In the genomic region with DNA sequence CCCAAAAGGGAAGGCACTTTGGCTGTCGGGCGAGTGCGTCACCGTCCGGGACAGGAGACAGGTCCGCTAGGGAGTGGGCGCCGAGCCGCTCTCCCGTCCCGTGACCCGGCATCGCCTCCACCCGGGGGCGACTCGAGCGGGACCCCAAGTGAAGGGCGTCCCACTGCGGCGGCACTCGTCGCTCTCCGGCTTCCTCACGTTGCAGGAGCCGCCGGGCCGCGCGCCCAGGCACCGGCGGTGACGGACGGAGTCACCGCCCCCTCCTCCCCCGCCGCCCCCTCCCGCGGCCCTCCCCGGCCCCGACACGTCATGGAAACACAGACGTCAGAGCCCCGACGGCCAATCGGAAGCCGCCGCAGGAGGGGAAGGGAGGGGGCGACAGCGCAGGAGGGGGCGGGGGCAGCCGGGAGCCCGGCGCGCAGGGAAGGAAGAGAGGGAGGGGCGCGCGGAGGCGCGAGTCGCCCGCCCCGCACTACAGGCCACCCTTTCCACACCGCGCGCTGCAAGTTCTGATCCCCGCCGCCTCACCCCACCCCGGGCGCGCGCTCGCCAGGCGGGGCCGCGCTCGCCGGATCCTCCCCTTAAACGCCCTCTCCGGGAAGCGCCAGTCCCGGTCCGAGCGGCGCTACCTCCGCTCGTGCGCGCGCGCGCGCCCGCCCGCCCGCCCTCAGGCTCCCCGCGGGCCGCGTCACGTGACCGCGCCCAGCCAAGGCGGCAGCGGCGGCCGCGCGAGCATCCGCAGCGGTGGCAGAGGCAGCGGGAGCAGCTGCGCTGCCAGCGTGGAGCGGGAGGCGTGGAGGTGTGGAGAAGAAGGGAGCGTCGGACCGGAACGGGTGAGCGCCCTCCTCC, we compare ENCODE assay signal across 8 mouse cellular contexts. TPM values are rescaled to one million over a fixed set of nuclear protein-coding genes. Genes with fewer than 3 reads are reported as not detected.
DNase-seq lines count a peak whose midpoint lies in the region; ATAC-seq and TF ChIP-seq lines count a peak whose summit lies in the region.

Atp2b1 (plus strand) TSS at position 446 of the 849 bp plus-strand sequence.

- no peak for TF ChIP-seq CTCF in bone marrow, adult 2 months (IDR thresholded peaks at IDR 0.05; ENCODE audit: control insufficient read depth, insufficient read depth, low read length)

- peak within 1 kb of the TSS; percentile 90 for H3K9ac ChIP-seq in embryonic facial prominence, embryonic 15.5 days
- H3K9ac ChIP-seq in kidney, embryonic 14.5 days (ENCODE audit: low read depth, low read length) = peak within 1 kb of the TSS; percentile 94
- peak within 1 kb of the TSS; percentile 78 for H3K9ac ChIP-seq in limb, embryonic 15.5 days

- peak within 1 kb of the TSS; percentile 87 for H3K4me2 ChIP-seq in embryonic facial prominence, embryonic 15.5 days (replicated peaks)
- peak within 1 kb of the TSS; percentile 81 for H3K4me2 ChIP-seq in kidney, embryonic 14.5 days (replicated peaks; ENCODE audit: low read depth, low read length)
- H3K4me2 ChIP-seq in limb, embryonic 15.5 days = peak within 1 kb of the TSS; percentile 84

- peak; percentile 74; the same call in 1 of the 2 replicates for TF ChIP-seq POLR2A in bone marrow, adult 2 months (IDR thresholded peaks at IDR 0.05; ENCODE audit: borderline replicate concordance, control insufficient read depth, low read depth, low read length)

- no peaks in the 10 kb centered on the region for H3K27me3 ChIP-seq in embryonic facial prominence, embryonic 15.5 days
- H3K27me3 ChIP-seq in kidney, embryonic 14.5 days (ENCODE audit: control insufficient read depth, insufficient read depth, low read length) = no peaks in the 10 kb centered on the region
- no peaks in the 10 kb centered on the region for H3K27me3 ChIP-seq in limb, embryonic 15.5 days

- H3K4me1 ChIP-seq in bone marrow, adult 2 months (ENCODE audit: control insufficient read depth, insufficient read depth, low read length) = no peaks in the 10 kb centered on the region; the same call in 1 of the 2 replicates
- peaks cover 13% of the 10 kb centered on the region for H3K4me1 ChIP-seq in embryonic facial prominence, embryonic 15.5 days
- 0 out of 2 replicates have a peak, but pooled peaks cover 3% of the 10 kb centered on the region for H3K4me1 ChIP-seq in kidney, embryonic 14.5 days (ENCODE audit: control insufficient read depth, insufficient read depth, low read length)
- H3K4me1 ChIP-seq in limb, embryonic 15.5 days = peaks cover 7% of the 10 kb centered on the region; the same call in 1 of the 2 replicates

- peak; percentile 97 for ATAC-seq in embryonic facial prominence, embryonic 15.5 days (ENCODE audit: insufficient number of reproducible peaks, low FRiP score, low TSS enrichment, low read depth)
- peak; percentile 96 for ATAC-seq in kidney, embryonic 14.5 days (ENCODE audit: low FRiP score, low TSS enrichment)
- ATAC-seq in limb, embryonic 15.5 days (ENCODE audit: insufficient number of reproducible peaks, low FRiP score, low TSS enrichment, low read depth) = peak; percentile 95

- H3K36me3 ChIP-seq in embryonic facial prominence, embryonic 15.5 days = no peaks in the 10 kb centered on the region
- H3K36me3 ChIP-seq in kidney, embryonic 14.5 days (ENCODE audit: control insufficient read depth, insufficient read depth, low read length) = no peaks in the 10 kb centered on the region
- no peaks in the 10 kb centered on the region for H3K36me3 ChIP-seq in limb, embryonic 15.5 days

- no peaks in the 10 kb centered on the region for H3K9me3 ChIP-seq in embryonic facial prominence, embryonic 15.5 days (replicated peaks)
- H3K9me3 ChIP-seq in kidney, embryonic 14.5 days (ENCODE audit: control insufficient read depth, low read length) = no peaks in the 10 kb centered on the region
- H3K9me3 ChIP-seq in limb, embryonic 15.5 days = no peaks in the 10 kb centered on the region

- H3K4me3 ChIP-seq in bone marrow, adult 2 months (replicated peaks; ENCODE audit: control insufficient read depth, low read depth, low read length) = peak within 1 kb of the TSS; percentile 99
- H3K4me3 ChIP-seq in embryonic facial prominence, embryonic 15.5 days (replicated peaks) = peak within 1 kb of the TSS; percentile 97
- H3K4me3 ChIP-seq in kidney, embryonic 14.5 days (ENCODE audit: low read length) = peak within 1 kb of the TSS; percentile 96
- peak within 1 kb of the TSS; percentile 71 for H3K4me3 ChIP-seq in limb, embryonic 15.5 days

- under 1% methylated on average over 93 of the region's 120 CpGs for WGBS in bone marrow, adult 2 months
- 0% methylated on average over 58 of the region's 120 CpGs for WGBS in embryonic facial prominence, embryonic 15.5 days
- WGBS in kidney, embryonic 14.5 days = under 1% methylated on average over 52 of the region's 120 CpGs
- under 1% methylated on average over 76 of the region's 120 CpGs for WGBS in limb, embryonic 15.5 days

- peak; percentile 95 for DNase-seq in 416B (ENCODE audit: low read depth)
- peak; percentile 96 to 98 for DNase-seq in heart, adult 9 months (ENCODE audit: low spot score in 2 of 2)
- peak; percentile 89 to 93 for DNase-seq in monocyte, adult 2 months (ENCODE audit: low read depth in 1 of 2, low spot score in 2 of 2)
- peak; percentile 94 to 95 for DNase-seq in spleen, postnatal 36 days (ENCODE audit: low spot score in 2 of 2)

- H3K27ac ChIP-seq in bone marrow, adult 2 months (ENCODE audit: control insufficient read depth, insufficient read depth, low read depth, low read length, poor library complexity) = peak within 1 kb of the TSS; percentile 99
- peak within 1 kb of the TSS; percentile 99 for H3K27ac ChIP-seq in embryonic facial prominence, embryonic 15.5 days (replicated peaks)
- peak within 1 kb of the TSS; percentile 99 for H3K27ac ChIP-seq in kidney, embryonic 14.5 days (ENCODE audit: low read depth, low read length)
- peak within 1 kb of the TSS; percentile 98 for H3K27ac ChIP-seq in limb, embryonic 15.5 days

RNA-seq across cellular contexts. Expression of gene Atp2b1, which starts in this region (rescaled TPM):
- polyA plus RNA-seq in bone marrow, adult 2 months (2011; ENCODE audit: insufficient read depth, insufficient read length, low replicate concordance, missing spikeins) = 25.7 and 54.1 TPM in 2 replicates
- 116 and 122 TPM in 2 replicates for polyA plus RNA-seq in embryonic facial prominence, embryonic 15.5 days (2015; fragmentation: Nextera tagmentation; extraction: Ambion mirVana)
- 123 and 149 TPM in 2 replicates for polyA plus RNA-seq in kidney, embryonic 14.5 days (2014; fragmentation: Nextera tagmentation; extraction: Ambion mirVana)
- 132 and 139 TPM in 2 replicates for polyA plus RNA-seq in limb, embryonic 15.5 days (2015; fragmentation: Nextera tagmentation; extraction: Ambion mirVana)

Comparison
In these comparisons a context has a peak if more than half of its experiments do, and no peak if none do; other contexts are left out.
1. Peak in every context shown above with its lines: DNase-seq, ATAC-seq, H3K4me3 ChIP-seq and H3K27ac ChIP-seq.